Mouse (Mus musculus) erythroblast, embryonic 14.5 days (primary cell): Measurements from ENCODE around the gene Eif5. TPM values are rescaled to one million over a fixed set of nuclear protein-coding genes. Genes with fewer than 3 reads are reported as not detected.
"Not testable (repeated sequence)": the region's sequence is repeated elsewhere in the genome, so short reads cannot be mapped to it uniquely, and the experiment has no call there.

ENCODE experiments used
- H3K27me3 ChIP-seq: 2 replicates; pipeline ENCODE4 v1.6.1; 2012; ENCODE audit warnings: inconsistent platforms; ENCODE audit not compliant: control insufficient read depth
- H3K36me3 ChIP-seq: 2 replicates; pipeline ENCODE4 v1.6.1; 2012; ENCODE audit warnings: mild to moderate bottlenecking, inconsistent platforms; ENCODE audit not compliant: control insufficient read depth
- H3K4me1 ChIP-seq: 2 replicates; pipeline ENCODE4 v1.6.1; 2012; ENCODE audit warnings: inconsistent platforms; ENCODE audit not compliant: control insufficient read depth
- H3K4me3 ChIP-seq: replicated peaks from 2 replicates; pipeline ENCODE3; 2012; ENCODE audit warnings: moderate library complexity, mild to moderate bottlenecking, inconsistent platforms
- H3K9me3 ChIP-seq: 2 replicates; pipeline ENCODE4 v1.6.1; 2012; ENCODE audit warnings: low read length, inconsistent platforms, mixed read lengths; ENCODE audit not compliant: control insufficient read depth
- GATA1 ChIP-seq: IDR thresholded peaks from 2 replicates; pipeline ENCODE4 v1.6.1; 2012; ENCODE audit warnings: low read length, inconsistent platforms, mixed read lengths
- TAL1 ChIP-seq: IDR thresholded peaks from 3 replicates; pipeline ENCODE4 v1.6.1; 2012; ENCODE audit warnings: low read length, inconsistent platforms, mixed read lengths
- polyA plus RNA-seq: library from polyadenylated mRNA; stranded (reverse); fragments of >175 nt; gene quantifications from 2 replicates; pipeline ENCODE4 v1.2.3, GENCODE M21; 2012

Eif5 gene
- polyA plus RNA-seq, 1 experiment, result 23.0 TPM

GRCm38 (mm10) chr12:111536746-111537145 is 1.1 kb upstream of the Eif5 start:
- TF ChIP-seq GATA1 (no peak), TAL1 (no peak)
- Histone ChIP-seq H3K27me3 (peaks cover 34% of the 10 kb centered on the region), H3K36me3 (peaks cover 32% of the 10 kb centered on the region), H3K9me3 (peaks cover 2% of the 10 kb centered on the region; the same call in 1 of the 2 replicates), H3K4me1 (peaks cover 59% of the 10 kb centered on the region), H3K4me3 (peak overlapping the region; percentile 74)

- H3K4me1 ChIP-seq, result peaks cover 61% of the 10 kb centered on the region
- peaks cover 29% of the 10 kb centered on the region for H3K27me3 ChIP-seq
- H3K36me3 ChIP-seq, result peaks cover 38% of the 10 kb centered on the region
- peak overlapping the region; percentile 74 for H3K4me3 ChIP-seq
- TF ChIP-seq TAL1, result no peak
- TF ChIP-seq GATA1, result no peak
- H3K9me3 ChIP-seq, result peaks cover 2% of the 10 kb centered on the region; the same call in 1 of the 2 replicates
These were observed 475 bp upstream of the Eif5 start for GRCm38 (mm10) chr12:111537341-111537740.

GRCm38 (mm10) chr12:111538292-111539040 is 650 bp downstream of the Eif5 start:
- TF ChIP-seq GATA1 (no peak), TAL1 (no peak)
- H3K4me1 ChIP-seq, result peaks cover 63% of the 10 kb centered on the region
- peak overlapping the region; percentile 74 for H3K4me3 ChIP-seq
- peaks cover 17% of the 10 kb centered on the region for H3K27me3 ChIP-seq
- peaks cover 49% of the 10 kb centered on the region for H3K36me3 ChIP-seq
- H3K9me3 ChIP-seq, result peaks cover 2% of the 10 kb centered on the region; the same call in 1 of the 2 replicates

GRCm38 (mm10) chr12:111539041-111539345 is 1.2 kb downstream of the Eif5 start:
- peaks cover 54% of the 10 kb centered on the region for H3K36me3 ChIP-seq
- H3K27me3 ChIP-seq, result peaks cover 12% of the 10 kb centered on the region
- H3K4me3 ChIP-seq, result peak overlapping the region; percentile 74
- TF ChIP-seq GATA1 (no peak), TAL1 (no peak)
- peaks cover 66% of the 10 kb centered on the region for H3K4me1 ChIP-seq
- peaks cover 2% of the 10 kb centered on the region; the same call in 1 of the 2 replicates for H3K9me3 ChIP-seq

- Histone ChIP-seq H3K4me3 (no peak overlapping the region), H3K36me3 (peaks cover 79% of the 10 kb centered on the region), H3K4me1 (peaks cover 13% of the 10 kb centered on the region), H3K9me3 (no peaks in the 10 kb centered on the region), H3K27me3 (no peaks in the 10 kb centered on the region)
- TF ChIP-seq TAL1 (no peak), GATA1 (no peak)
These were observed 9.3 kb downstream of the Eif5 start for GRCm38 (mm10) chr12:111547070-111547469.

GRCm38 (mm10) chr12:111548555-111549289 is 10.9 kb downstream of the Eif5 start:
- H3K4me3 ChIP-seq, result no peak overlapping the region
- peaks cover 62% of the 10 kb centered on the region for H3K36me3 ChIP-seq
- TF ChIP-seq TAL1 (no peak), GATA1 (no peak)
- H3K4me1 ChIP-seq, result peaks cover 6% of the 10 kb centered on the region
- H3K9me3 ChIP-seq, result no peaks in the 10 kb centered on the region
- no peaks in the 10 kb centered on the region for H3K27me3 ChIP-seq

- Histone ChIP-seq H3K4me3 (no peak overlapping the region), H3K36me3 (peaks cover 45% of the 10 kb centered on the region), H3K4me1 (peaks cover 8% of the 10 kb centered on the region), H3K9me3 (no peaks in the 10 kb centered on the region), H3K27me3 (no peaks in the 10 kb centered on the region)
- TF ChIP-seq TAL1 (no peak), GATA1 (no peak)
These were observed 12.9 kb downstream of the Eif5 start for GRCm38 (mm10) chr12:111550679-111551078.

GRCm38 (mm10) chr12:111552342-111552741 is 14.5 kb downstream of the Eif5 start:
- TF ChIP-seq TAL1 (no peak), GATA1 (no peak)
- no peaks in the 10 kb centered on the region for H3K9me3 ChIP-seq
- peaks cover 28% of the 10 kb centered on the region for H3K36me3 ChIP-seq
- peaks cover 15% of the 10 kb centered on the region for H3K4me1 ChIP-seq
- no peak overlapping the region for H3K4me3 ChIP-seq
- H3K27me3 ChIP-seq, result no peaks in the 10 kb centered on the region

GRCm38 (mm10) chr12:111555357-111555756 is 17.5 kb downstream of the Eif5 start:
- H3K4me1 ChIP-seq, result peaks cover 44% of the 10 kb centered on the region

GRCm38 (mm10) chr12:111555893-111556292 is 18.1 kb downstream of the Eif5 start:
- not testable (repeated sequence) for H3K4me3 ChIP-seq, H3K27me3 ChIP-seq, H3K9me3 ChIP-seq, H3K36me3 ChIP-seq
- peaks cover 48% of the 10 kb centered on the region for H3K4me1 ChIP-seq

More at GRCm38 (mm10) chr12:111555357-111555756, 17.5 kb downstream of the Eif5 start:
- no peak for TF ChIP-seq GATA1
- TF ChIP-seq TAL1, result no peak
- Histone ChIP-seq H3K9me3 (no peaks in the 10 kb centered on the region), H3K36me3 (peaks cover 8% of the 10 kb centered on the region), H3K4me3 (no peak overlapping the region), H3K27me3 (no peaks in the 10 kb centered on the region)
